Mouse (Mus musculus) lung, adult 2 months (tissue): Measurements from ENCODE around the gene Zfp324. TPM values are rescaled to one million over a fixed set of nuclear protein-coding genes. Genes with fewer than 3 reads are reported as not detected.
"Not testable (repeated sequence)": the region's sequence is repeated elsewhere in the genome, so short reads cannot be mapped to it uniquely, and the experiment has no call there.

ENCODE experiments used
- DNase-seq: peaks from one replicate; pipeline ENCODE4 v3.0.0; 2022
- H3K4me1 ChIP-seq: fragments of 200-500 bp; 2 replicates; pipeline ENCODE4 v1.6.1; 2011; ENCODE audit warnings: low read length; ENCODE audit not compliant: control insufficient read depth, insufficient read depth
- H3K4me3 ChIP-seq: fragments of 200-500 bp; replicated peaks from 2 replicates; pipeline ENCODE3; 2011; ENCODE audit warnings: low read depth, mild to moderate bottlenecking, control low read depth, low read length; ENCODE audit errors: extremely low read depth
- CTCF ChIP-seq: fragments of 200-500 bp; IDR thresholded peaks from 2 replicates; pipeline ENCODE4 v1.5.1; 2011; ENCODE audit warnings: mild to moderate bottlenecking, low read length, control low read depth; ENCODE audit not compliant: insufficient read depth
- POLR2A ChIP-seq: fragments of 200-500 bp; IDR thresholded peaks from 2 replicates; pipeline ENCODE4 v1.6.1; 2011; ENCODE audit warnings: low read depth, mild to moderate bottlenecking, control low read depth, low read length, borderline replicate concordance; ENCODE audit errors: extremely low read depth
- WGBS: fragments of 180-500 bp; shearing (Covaris S2); methylation state at CpG from one replicate; pipeline ENCODE4 v1.1.7; 2018; 5-methylcytosine and 5-hydroxymethylcytosine counted together
- polyA plus RNA-seq: library from polyadenylated mRNA; depleted of rRNA; stranded (reverse); fragments of >200 nt; gene quantifications from 2 replicates; pipeline ENCODE4 v1.2.3, GENCODE M21; 2012

The Zfp324 gene
- polyA plus RNA-seq, 1 experiment = 6.1 TPM

- DNase-seq = no peak
- Histone ChIP-seq H3K4me3 (no peak overlapping the region), H3K4me1 (no peaks in the 10 kb centered on the region)
- 71% methylated on average over 3 of the region's 3 CpGs for WGBS
- TF ChIP-seq CTCF (no peak), POLR2A (no peak)
Measured at GRCm38 (mm10) chr7:12934808-12935207, 30.8 kb upstream of the Zfp324 start.

DNA sequence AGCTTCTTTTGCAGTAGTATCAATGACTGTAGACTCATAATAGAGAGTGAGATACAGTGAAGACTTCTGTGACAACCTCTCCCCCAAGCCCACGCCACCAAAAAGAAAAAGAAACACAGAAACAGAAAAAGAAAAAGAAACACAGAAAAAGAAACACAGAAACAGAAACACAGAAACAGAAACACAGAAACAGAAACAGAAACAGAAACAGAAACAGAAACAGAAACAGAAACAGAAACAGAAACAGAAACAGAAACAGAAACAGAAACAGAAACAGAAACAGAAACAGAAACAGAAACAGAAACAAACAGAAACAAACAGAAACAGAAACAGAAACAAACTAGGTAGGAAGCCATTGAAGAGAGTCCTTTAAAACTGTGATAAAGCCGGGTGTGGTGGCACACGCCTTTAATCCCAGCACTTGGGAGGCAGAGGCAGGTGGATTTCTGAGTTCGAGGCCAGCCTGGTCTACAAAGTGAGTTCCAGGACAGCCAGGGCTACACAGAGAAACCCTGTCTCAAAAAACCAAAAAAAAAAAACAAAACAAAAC is 28.3 kb upstream of the Zfp324 start:
- not testable (repeated sequence) for H3K4me3 ChIP-seq, DNase-seq, H3K4me1 ChIP-seq
- 84% methylated on average over 4 of the region's 4 CpGs for WGBS

GRCm38 (mm10) chr7:12940599-12940998 is 25.0 kb upstream of the Zfp324 start:
- Histone ChIP-seq H3K4me1 (no peaks in the 10 kb centered on the region), H3K4me3 (no peak overlapping the region)
- DNase-seq = no peak
- WGBS = 88% methylated on average over 4 of the region's 4 CpGs
- TF ChIP-seq CTCF (no peak), POLR2A (no peak)

DNA sequence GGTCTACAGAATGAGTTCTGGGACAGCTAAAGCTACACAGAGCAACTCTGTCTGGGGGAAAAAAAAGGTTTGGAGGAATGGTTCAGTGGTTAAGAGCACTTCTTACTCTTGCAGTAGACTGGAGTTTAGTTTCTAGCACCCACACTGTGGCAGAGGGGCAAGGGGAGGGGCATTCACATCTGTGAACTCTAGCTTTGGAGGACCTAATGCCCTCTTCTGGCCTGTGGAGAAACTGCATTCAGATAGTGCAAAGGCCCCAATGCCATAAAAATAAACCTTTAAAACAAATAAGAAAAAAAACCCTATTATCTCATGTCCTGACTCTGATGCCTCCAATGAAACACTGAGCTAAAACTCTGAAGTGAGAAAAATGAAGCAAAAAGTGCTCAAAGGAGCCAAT is 22.1 kb upstream of the Zfp324 start:
- H3K4me3 ChIP-seq = no peak overlapping the region
- H3K4me1 ChIP-seq = no peaks in the 10 kb centered on the region
- TF ChIP-seq CTCF (peak; percentile 38; the same call in 1 of the 2 replicates), POLR2A (no peak)
- no peak for DNase-seq

DNA sequence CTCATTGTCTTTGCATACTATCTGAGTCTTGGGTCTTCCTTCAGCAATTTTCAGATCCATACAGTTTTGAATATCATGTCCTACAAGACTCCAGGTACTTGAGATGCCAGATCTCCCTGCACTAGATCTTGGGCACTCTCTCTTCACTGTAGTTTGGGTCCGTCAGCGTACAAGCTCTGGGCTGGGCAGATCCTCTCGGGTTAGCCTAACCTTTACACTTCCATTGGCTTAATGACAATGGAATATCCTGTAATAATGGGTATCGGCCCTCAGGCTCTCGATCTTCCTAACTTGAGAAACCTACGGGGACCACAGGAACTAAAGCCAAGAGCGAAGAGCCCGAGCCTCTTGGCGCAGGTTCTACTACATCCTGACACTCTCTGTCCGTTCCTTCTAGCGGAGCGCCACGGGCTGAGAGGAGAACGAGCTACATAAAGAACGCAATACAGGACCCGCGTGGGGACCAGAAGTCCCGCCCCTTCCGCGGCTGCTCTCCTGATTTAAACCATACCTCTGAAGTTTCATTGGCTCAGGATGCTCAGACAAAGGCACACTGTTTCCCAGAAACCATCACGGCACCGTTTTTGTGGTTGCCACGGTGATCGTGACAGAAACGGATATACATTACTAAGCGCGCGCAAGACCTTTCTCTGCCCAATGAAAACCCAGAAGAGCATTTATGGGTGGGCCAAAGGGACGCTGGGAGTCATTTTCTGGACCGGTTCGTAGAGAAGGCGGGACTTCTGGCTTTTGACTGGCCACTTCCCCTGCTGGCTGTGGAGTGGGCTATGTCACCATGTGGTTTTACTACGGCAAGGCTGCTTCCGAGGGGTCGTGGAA is 16.4 kb upstream of the Zfp324 start:
- DNase-seq = peak; percentile 87
- TF ChIP-seq POLR2A (peak; percentile 71; the same call in 1 of the 2 replicates), CTCF (no peak)
- peaks cover 6% of the 10 kb centered on the region; the same call in 1 of the 2 replicates for H3K4me1 ChIP-seq
- H3K4me3 ChIP-seq = peak overlapping the region; percentile 85
- 4% methylated on average over 35 of the region's 35 CpGs for WGBS

- TF ChIP-seq CTCF = no peak
- peaks cover 6% of the 10 kb centered on the region; the same call in 1 of the 2 replicates for H3K4me1 ChIP-seq
- no peak for DNase-seq
- peak overlapping the region; percentile 85 for H3K4me3 ChIP-seq
- WGBS = 3% methylated on average over 16 of the region's 16 CpGs
Measured at GRCm38 (mm10) chr7:12949872-12950229, 15.8 kb upstream of the Zfp324 start.

GRCm38 (mm10) chr7:12954896-12955295 is 10.7 kb upstream of the Zfp324 start:
- H3K4me1 ChIP-seq = peaks cover 6% of the 10 kb centered on the region; the same call in 1 of the 2 replicates
- DNase-seq = no peak
- WGBS = 44% methylated on average over 3 of the region's 3 CpGs
- TF ChIP-seq POLR2A (no peak), CTCF (no peak)
- no peak overlapping the region for H3K4me3 ChIP-seq

DNA sequence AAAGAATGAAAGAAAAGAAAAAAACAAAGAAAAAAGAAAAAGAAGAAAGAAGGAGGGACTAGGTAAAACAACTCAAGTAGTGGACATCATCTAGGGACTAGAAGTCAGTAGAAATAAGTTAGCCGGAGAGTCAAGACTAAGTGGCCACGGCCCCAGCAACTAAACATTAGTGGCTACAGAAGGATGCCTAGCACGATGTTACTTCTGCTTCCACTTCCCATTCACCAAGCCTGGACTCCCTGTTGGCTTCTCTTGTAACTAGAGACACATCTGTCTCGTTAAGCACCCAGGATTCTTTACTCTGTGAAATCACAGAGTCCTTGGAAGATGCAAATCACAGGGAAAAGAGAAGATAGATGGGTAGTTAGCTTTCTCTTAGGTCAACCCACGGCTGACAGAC is 8.1 kb upstream of the Zfp324 start:
- TF ChIP-seq CTCF (no peak), POLR2A (no peak)
- Histone ChIP-seq H3K4me1 (no peaks in the 10 kb centered on the region), H3K4me3 (no peak overlapping the region)
- 62% methylated on average over 5 of the region's 5 CpGs for WGBS
- DNase-seq = no peak

- no peak for DNase-seq
- TF ChIP-seq POLR2A (no peak), CTCF (no peak)
- WGBS = 75% methylated on average over 4 of the region's 4 CpGs
- Histone ChIP-seq H3K4me1 (no peaks in the 10 kb centered on the region), H3K4me3 (no peak overlapping the region)
Measured at GRCm38 (mm10) chr7:12958948-12959347, 6.7 kb upstream of the Zfp324 start.

- no peaks in the 10 kb centered on the region for H3K4me1 ChIP-seq
- no peak for DNase-seq
- H3K4me3 ChIP-seq = no peak overlapping the region
- TF ChIP-seq CTCF = no peak
- TF ChIP-seq POLR2A = no peak
- WGBS = 52% methylated on average over 4 of the region's 4 CpGs
Measured at GRCm38 (mm10) chr7:12959718-12960117, 5.9 kb upstream of the Zfp324 start.
